Mouse (Mus musculus): ENCODE measurements around the gene Col28a1. TPM values are rescaled to one million over a fixed set of nuclear protein-coding genes. Genes with fewer than 3 reads are reported as not detected.
A peak's percentile ranks its signal among the peaks of the same experiment; 100 is the strongest.
"Not testable (repeated sequence)": the region's sequence is repeated elsewhere in the genome, so short reads cannot be mapped to it uniquely, and the experiment has no call there.

Gene Col28a1
- total and polyA plus RNA-seq, 3 experiments, result not detected

DNA sequence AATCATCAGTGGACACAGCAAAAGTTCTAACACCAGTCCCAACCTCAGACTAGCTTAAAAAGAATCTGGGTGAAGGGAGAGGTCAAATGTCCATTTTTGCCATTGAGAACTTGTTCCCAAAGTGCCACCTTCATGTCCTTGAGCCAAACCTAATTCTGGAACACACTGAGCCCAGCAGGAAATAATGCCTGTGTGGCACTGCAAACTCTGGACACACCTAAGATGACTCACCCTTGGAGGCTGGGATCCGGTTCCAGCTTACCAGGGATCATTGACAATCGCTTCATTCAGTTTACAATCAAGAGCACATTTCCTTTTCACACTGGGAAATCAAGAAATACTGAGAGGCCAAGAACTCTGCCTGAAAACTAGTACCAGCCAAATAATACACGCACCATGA, 168.9 kb downstream of the Col28a1 start:
- no peaks in the 10 kb centered on the region for H3K36me3 ChIP-seq (ENCODE audit: control insufficient read depth in 1 of 2, insufficient read depth in 2 of 2, low read length in 2 of 2)
- no peak for TF ChIP-seq SMC3 (IDR thresholded peaks at IDR 0.05; ENCODE audit: low read depth, low read length)
- no peak for TF ChIP-seq KAT2A (conservative IDR thresholded peaks at IDR 0.05; ENCODE audit: low read depth, low read length)
- no peak for TF ChIP-seq MXI1 (IDR thresholded peaks at IDR 0.05; ENCODE audit: low read depth, low read length)
- TF ChIP-seq MYB (IDR thresholded peaks at IDR 0.05; ENCODE audit: low read depth, low read length), result no peak
- no peak overlapping the region for H3K9ac ChIP-seq (ENCODE audit: control insufficient read depth, low read depth, low read length, poor library complexity, severe bottlenecking)
- no peaks in the 10 kb centered on the region for H3K9me3 ChIP-seq (replicated peaks; ENCODE audit: insufficient read depth, low read length)
- no peak overlapping the region for H3K27ac ChIP-seq (ENCODE audit: control insufficient read depth, low read depth, low read length)
- H3K4me3 ChIP-seq (ENCODE audit: control insufficient read depth in 1 of 2, insufficient read depth in 1 of 2, low read depth in 2 of 2, low read length in 2 of 2), result no peak overlapping the region
- H3K4me1 ChIP-seq (ENCODE audit: control insufficient read depth in 1 of 2, insufficient read depth in 2 of 2, low read length in 2 of 2), result no peaks in the 10 kb centered on the region
- no peak for DNase-seq (ENCODE audit: low read depth, low spot score)
- H3K79me2 ChIP-seq (ENCODE audit: control insufficient read depth, insufficient read depth, low read length, poor library complexity), result no peaks in the 10 kb centered on the region
- H3K27me3 ChIP-seq (ENCODE audit: control insufficient read depth in 1 of 2, insufficient read depth in 2 of 2, low read length in 2 of 2), result peaks cover 2 to 4% of the 10 kb centered on the region in 2 experiments; a peak in 2 of 4 replicates

DNA sequence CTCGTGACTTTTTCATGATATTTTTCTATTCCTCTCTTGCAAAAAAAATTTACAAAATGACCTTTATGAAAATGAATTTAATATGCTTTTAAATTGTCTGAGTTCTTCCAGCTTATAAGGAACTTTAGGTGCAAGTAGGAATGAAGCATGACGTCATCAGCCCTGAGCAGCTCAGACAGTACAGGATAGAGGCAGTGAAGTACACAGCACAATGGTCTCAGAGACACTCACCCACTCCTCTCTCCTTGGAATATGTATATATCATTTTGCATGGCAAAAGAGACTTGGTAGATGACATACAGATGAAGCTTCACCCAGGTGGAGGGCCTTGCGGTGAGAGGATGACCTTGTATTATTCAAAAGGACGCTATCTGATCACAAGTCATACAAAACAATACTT, 197.7 kb downstream of the Col28a1 start:
- H3K4me1 ChIP-seq (ENCODE audit: control insufficient read depth in 1 of 2, insufficient read depth in 2 of 2, low read length in 2 of 2), result no peaks in the 10 kb centered on the region
- no peaks in the 10 kb centered on the region for H3K9me3 ChIP-seq (replicated peaks; ENCODE audit: insufficient read depth, low read length)
- H3K27ac ChIP-seq (ENCODE audit: control insufficient read depth, low read depth, low read length), result no peak overlapping the region
- H3K9ac ChIP-seq (ENCODE audit: control insufficient read depth, low read depth, low read length, poor library complexity, severe bottlenecking), result no peak overlapping the region
- H3K27me3 ChIP-seq (ENCODE audit: control insufficient read depth in 1 of 2, insufficient read depth in 2 of 2, low read length in 2 of 2), result peaks cover 6 to 10% of the 10 kb centered on the region in 2 experiments; a peak in 3 of 4 replicates
- H3K36me3 ChIP-seq (ENCODE audit: control insufficient read depth in 1 of 2, insufficient read depth in 2 of 2, low read length in 2 of 2), result no peaks in the 10 kb centered on the region
- TF ChIP-seq MYB (IDR thresholded peaks at IDR 0.05; ENCODE audit: low read depth, low read length) (no peak), MEF2A (IDR thresholded peaks at IDR 0.05; ENCODE audit: extremely low read depth, insufficient replicate concordance, low read depth, low read length, poor library complexity, severe bottlenecking) (no peak), ELF1 (IDR thresholded peaks at IDR 0.05; ENCODE audit: low read depth, low read length) (no peak), CHD1 (IDR thresholded peaks at IDR 0.05; ENCODE audit: low read depth, low read length) (no peak), MYC (IDR thresholded peaks at IDR 0.05; ENCODE audit: low read depth, low read length) (no peak), GABPA (IDR thresholded peaks at IDR 0.05; ENCODE audit: low read depth, low read length) (no peak), UBTF (IDR thresholded peaks at IDR 0.05; ENCODE audit: borderline replicate concordance, insufficient read depth, low read depth, low read length) (no peak), E2F4 (IDR thresholded peaks at IDR 0.05; ENCODE audit: borderline replicate concordance, low read depth, low read length) (no peak), USF2 (IDR thresholded peaks at IDR 0.05; ENCODE audit: borderline replicate concordance in 1 of 2, insufficient read depth in 1 of 2, low read depth in 1 of 2, low read length in 2 of 2) (no peak), KAT2A (conservative IDR thresholded peaks at IDR 0.05; ENCODE audit: low read depth, low read length) (no peak)
- H3K4me3 ChIP-seq (ENCODE audit: control insufficient read depth in 1 of 2, insufficient read depth in 1 of 2, low read depth in 2 of 2, low read length in 2 of 2), result no peak overlapping the region
- DNase-seq (ENCODE audit: low read depth, low spot score), result no peak
- no peaks in the 10 kb centered on the region for H3K79me2 ChIP-seq (ENCODE audit: control insufficient read depth, insufficient read depth, low read length, poor library complexity)

DNA sequence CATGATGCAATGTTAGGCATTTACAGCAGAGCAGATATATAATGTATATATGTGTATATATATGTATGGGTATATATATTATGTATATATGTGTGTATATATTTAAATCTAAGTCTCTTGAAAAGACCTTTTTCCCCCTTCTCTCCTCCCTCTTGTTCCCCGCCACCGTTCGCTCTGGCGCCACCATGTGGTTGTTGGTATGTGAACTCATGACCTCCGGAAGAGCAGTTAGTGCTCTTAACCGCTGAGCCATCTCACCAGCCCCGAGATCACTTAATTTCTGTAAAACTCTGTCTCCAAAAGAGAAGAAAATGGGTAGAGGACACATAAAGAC, 208.8 kb downstream of the Col28a1 start:
- TF ChIP-seq RAD21 (IDR thresholded peaks at IDR 0.05; ENCODE audit: low read depth, low read length), result peak; percentile 73
- TF ChIP-seq ZC3H11A (IDR thresholded peaks at IDR 0.05; ENCODE audit: low read depth, low read length), result peak; percentile 69
- TF ChIP-seq SMC3 (IDR thresholded peaks at IDR 0.05; ENCODE audit: low read depth, low read length), result peak; percentile 91
- no peak for TF ChIP-seq POLR2AphosphoS2 (IDR thresholded peaks at IDR 0.05; ENCODE audit: low read length)
- 0 out of 2 replicates have a peak, but pooled peaks have one; percentile 21 for TF ChIP-seq SIN3A (IDR thresholded peaks at IDR 0.05; ENCODE audit: low read length)
- peak; percentile 51 to 86 (median 83) for TF ChIP-seq CTCF (IDR thresholded peaks at IDR 0.05 in 2 of 3, conservative IDR thresholded peaks at IDR 0.05 in 1 of 3; ENCODE audit: control insufficient read depth in 1 of 3, insufficient read depth in 1 of 3, low read depth in 2 of 3, low read length in 3 of 3, poor library complexity in 1 of 3, severe bottlenecking in 1 of 3)
- no peak for TF ChIP-seq NELFE (IDR thresholded peaks at IDR 0.05; ENCODE audit: low read depth, low read length)
- H3K9me3 ChIP-seq (replicated peaks; ENCODE audit: insufficient read depth, low read length), result no peaks in the 10 kb centered on the region
- no peaks in the 10 kb centered on the region for H3K36me3 ChIP-seq (ENCODE audit: control insufficient read depth in 1 of 2, insufficient read depth in 2 of 2, low read length in 2 of 2)
- no peaks in the 10 kb centered on the region for H3K79me2 ChIP-seq (ENCODE audit: control insufficient read depth, insufficient read depth, low read length, poor library complexity)
- peak; percentile 69 for DNase-seq (ENCODE audit: low read depth, low spot score)
- no peak overlapping the region for H3K27ac ChIP-seq (ENCODE audit: control insufficient read depth, low read depth, low read length)
- H3K4me1 ChIP-seq (ENCODE audit: control insufficient read depth in 1 of 2, insufficient read depth in 2 of 2, low read length in 2 of 2), result no peaks in the 10 kb centered on the region
- peaks cover 0 to 2% of the 10 kb centered on the region in 2 experiments; a peak in 3 of 4 replicates for H3K27me3 ChIP-seq (ENCODE audit: control insufficient read depth in 1 of 2, insufficient read depth in 2 of 2, low read length in 2 of 2)
- no peak overlapping the region for H3K4me3 ChIP-seq (ENCODE audit: control insufficient read depth in 1 of 2, insufficient read depth in 1 of 2, low read depth in 2 of 2, low read length in 2 of 2)
- no peak overlapping the region for H3K9ac ChIP-seq (ENCODE audit: control insufficient read depth, low read depth, low read length, poor library complexity, severe bottlenecking)

DNA sequence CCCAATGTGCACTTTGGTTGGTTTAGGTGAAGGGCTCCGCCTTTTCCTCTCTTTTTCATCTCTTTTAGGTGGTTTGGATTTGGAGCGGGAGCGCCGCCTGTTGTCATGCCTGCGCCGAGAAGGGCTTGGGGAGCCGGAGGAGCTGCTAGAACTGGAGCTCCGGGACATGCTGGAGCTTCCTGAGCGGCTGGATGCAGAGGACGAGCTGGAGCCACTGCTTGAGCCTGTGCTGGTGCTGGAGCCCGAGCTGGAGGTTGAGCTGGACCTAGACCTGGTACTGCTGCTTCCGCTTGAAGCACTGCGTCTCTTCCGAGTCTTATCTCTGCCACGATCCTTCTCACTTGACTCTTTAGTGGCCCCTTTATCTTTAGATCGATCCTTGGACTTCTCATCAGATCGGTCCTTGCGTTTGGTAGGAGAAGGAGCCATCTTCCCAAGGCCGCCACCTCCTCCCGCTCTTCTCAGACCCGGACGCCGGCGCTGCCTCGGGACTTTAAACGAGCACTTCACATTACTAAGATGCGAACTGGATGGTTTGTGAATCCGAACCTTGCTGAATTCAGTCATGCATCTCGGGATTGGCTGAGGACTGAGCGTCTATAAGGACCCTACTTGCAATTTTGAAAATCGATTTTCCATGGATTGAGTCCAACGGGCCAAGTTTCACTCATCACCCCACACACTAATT, 209.3 kb downstream of the Col28a1 start:
- H3K4me3 ChIP-seq (ENCODE audit: control insufficient read depth in 1 of 2, insufficient read depth in 1 of 2, low read depth in 2 of 2, low read length in 2 of 2); H3K27me3 ChIP-seq (ENCODE audit: control insufficient read depth in 1 of 2, insufficient read depth in 2 of 2, low read length in 2 of 2); H3K9ac ChIP-seq (ENCODE audit: control insufficient read depth, low read depth, low read length, poor library complexity, severe bottlenecking); H3K4me1 ChIP-seq (ENCODE audit: control insufficient read depth in 1 of 2, insufficient read depth in 2 of 2, low read length in 2 of 2); H3K27ac ChIP-seq (ENCODE audit: control insufficient read depth, low read depth, low read length); H3K79me2 ChIP-seq (ENCODE audit: control insufficient read depth, insufficient read depth, low read length, poor library complexity); H3K9me3 ChIP-seq (replicated peaks; ENCODE audit: insufficient read depth, low read length); H3K36me3 ChIP-seq (ENCODE audit: control insufficient read depth in 1 of 2, insufficient read depth in 2 of 2, low read length in 2 of 2): not testable (repeated sequence)
- peak; percentile 39 for DNase-seq (ENCODE audit: low read depth, low spot score)

Data from MEL (cell line).